19 mouse cellular contexts compared by ENCODE assay signal in the genomic region with DNA sequence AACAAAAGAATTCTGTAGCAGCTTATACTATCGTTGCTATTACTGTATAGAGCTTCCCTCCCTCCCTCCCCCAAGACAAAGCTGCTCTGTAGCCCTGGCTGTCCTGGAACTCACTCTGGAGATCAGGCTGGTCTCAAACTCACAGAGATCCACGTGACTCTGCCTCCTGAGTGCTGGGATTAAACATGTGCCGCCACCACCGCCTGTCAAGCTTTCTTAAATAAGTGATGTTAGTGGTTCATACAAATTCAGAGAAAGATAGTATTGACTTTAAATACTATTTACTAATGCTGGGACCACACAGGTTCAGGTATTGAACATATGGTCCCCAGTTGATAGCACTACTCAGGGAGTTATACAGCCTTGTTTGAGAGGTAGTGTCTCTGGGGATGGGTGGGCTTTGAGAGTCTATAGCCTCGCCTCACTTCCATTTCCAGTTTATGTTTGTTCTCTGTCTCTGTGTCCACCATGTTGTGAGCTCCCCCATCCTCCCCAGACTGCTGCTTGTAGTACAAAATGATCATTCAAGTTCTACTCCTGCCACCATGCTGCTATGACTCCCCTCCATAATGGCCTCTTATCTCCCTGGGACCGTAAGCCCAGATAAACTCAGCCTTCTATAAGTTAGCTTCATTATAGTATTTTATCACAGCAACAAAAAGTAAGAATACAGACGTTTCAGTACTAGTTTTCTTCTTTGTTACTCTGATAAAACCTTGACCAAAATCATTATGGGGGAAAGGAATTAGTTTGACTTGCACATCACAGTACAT. TPM values are rescaled to one million over a fixed set of nuclear protein-coding genes. Genes with fewer than 3 reads are reported as not detected.
A peak's percentile ranks its signal among the peaks of the same experiment; 100 is the strongest.
DNase-seq lines count a peak whose midpoint lies in the region; ATAC-seq lines count a peak whose summit lies in the region.
"Had no signal": no experiment of that assay in that cellular context is flagged by ENCODE, and none has a peak within 500 bp of the region (broad histone marks: within the 10 kb centered on the region; RNA-seq: fewer than 3 reads in every experiment).

No protein-coding gene starts in this region.

- H3K27me3 ChIP-seq in kidney, embryonic 15.5 days = no peaks in the 10 kb centered on the region
- no peaks in the 10 kb centered on the region for H3K27me3 ChIP-seq in midbrain, embryonic 11.5 days (ENCODE audit: control insufficient read depth, insufficient read depth, low read length)
- H3K27me3 ChIP-seq in midbrain, embryonic 10.5 days (ENCODE audit: low read depth, poor library complexity, severe bottlenecking) = no peaks in the 10 kb centered on the region
- H3K27me3 ChIP-seq: CH12.LX; forebrain, embryonic 15.5 days; heart, embryonic 12.5 days had no signal

- H3K27ac ChIP-seq in kidney, embryonic 15.5 days = peak overlapping the region; percentile 45; the same call in 1 of the 2 replicates
- no peak overlapping the region for H3K27ac ChIP-seq in midbrain, embryonic 11.5 days (ENCODE audit: low read depth, low read length)
- no peak overlapping the region for H3K27ac ChIP-seq in midbrain, embryonic 10.5 days (replicated peaks)
- H3K27ac ChIP-seq in macrophage = peak overlapping the region; percentile 65
- H3K27ac ChIP-seq: embryonic facial prominence, embryonic 10.5 days; forebrain, embryonic 15.5 days; hindbrain, embryonic 10.5 days; hindbrain, embryonic 14.5 days had no signal

- no peak overlapping the region for H3K4me3 ChIP-seq in kidney, embryonic 15.5 days (replicated peaks)
- no peak overlapping the region for H3K4me3 ChIP-seq in midbrain, embryonic 11.5 days (ENCODE audit: low read depth, low read length)
- no peak overlapping the region for H3K4me3 ChIP-seq in midbrain, embryonic 10.5 days
- no peak overlapping the region for H3K4me3 ChIP-seq in macrophage (ENCODE audit: inconsistent target)
- H3K4me3 ChIP-seq: embryonic facial prominence, embryonic 10.5 days; forebrain, embryonic 15.5 days; heart, embryonic 12.5 days; hindbrain, embryonic 10.5 days had no signal

- H3K79me2 ChIP-seq in macrophage (ENCODE audit: inconsistent target) = peaks cover 91% of the 10 kb centered on the region

- H3K36me3 ChIP-seq in kidney, embryonic 15.5 days = no peaks in the 10 kb centered on the region
- H3K36me3 ChIP-seq in midbrain, embryonic 11.5 days (ENCODE audit: control insufficient read depth, insufficient read depth, low read length) = no peaks in the 10 kb centered on the region
- peaks cover 11% of the 10 kb centered on the region for H3K36me3 ChIP-seq in midbrain, embryonic 10.5 days
- H3K36me3 ChIP-seq in macrophage (ENCODE audit: inconsistent target) = no peaks in the 10 kb centered on the region
- H3K36me3 ChIP-seq: forebrain, embryonic 15.5 days; heart, embryonic 12.5 days; hindbrain, embryonic 10.5 days had no signal

- H3K4me2 ChIP-seq in kidney, embryonic 15.5 days = no peak overlapping the region
- no peak overlapping the region for H3K4me2 ChIP-seq in midbrain, embryonic 11.5 days
- H3K4me2 ChIP-seq: forebrain, embryonic 15.5 days; heart, embryonic 12.5 days; hindbrain, embryonic 14.5 days had no signal

- no peak for ATAC-seq in kidney, embryonic 15.5 days (replicated peaks; ENCODE audit: low FRiP score)
- no peak for ATAC-seq in midbrain, embryonic 11.5 days (ENCODE audit: low FRiP score)
- ATAC-seq: forebrain, embryonic 15.5 days had no signal

- no peaks in the 10 kb centered on the region for H3K9me3 ChIP-seq in kidney, embryonic 15.5 days (replicated peaks)
- H3K9me3 ChIP-seq in midbrain, embryonic 11.5 days (ENCODE audit: control insufficient read depth, low read length) = no peaks in the 10 kb centered on the region
- H3K9me3 ChIP-seq in midbrain, embryonic 10.5 days (replicated peaks) = no peaks in the 10 kb centered on the region
- H3K9me3 ChIP-seq: embryonic facial prominence, embryonic 10.5 days; forebrain, embryonic 15.5 days; heart, embryonic 12.5 days; hindbrain, embryonic 10.5 days had no signal

- DNase-seq in kidney, adult 18-20 months = no peak
- DNase-seq in midbrain, embryonic 11.5 days (ENCODE audit: low spot score, missing footprints) = peak; percentile 51
- no peak for DNase-seq in midbrain, embryonic 10.5 days (ENCODE audit: low spot score)
- DNase-seq in lung, adult 18-20 months = no peak
- no peak for DNase-seq in urinary bladder, postnatal 4 days (ENCODE audit: low spot score in 2 of 2)
- DNase-seq: adrenal gland, adult 2 months; adrenal gland, postnatal 25 days; cerebellum, adult 11-12 months; cerebellum, adult 9-10 months; cerebellum, postnatal 25 days; gastrocnemius, postnatal 36 days had no signal

- WGBS in kidney, embryonic 15.5 days = 90% methylated on average over 7 of the region's 7 CpGs
- 90% methylated on average over 7 of the region's 7 CpGs for WGBS in midbrain, embryonic 11.5 days
- WGBS in midbrain, embryonic 10.5 days = 94% methylated on average over 7 of the region's 7 CpGs
- 92% methylated on average over 7 of the region's 7 CpGs for WGBS in macrophage (ENCODE audit: missing documents)

- no peak overlapping the region for H3K9ac ChIP-seq in kidney, embryonic 15.5 days
- no peak overlapping the region for H3K9ac ChIP-seq in midbrain, embryonic 11.5 days (ENCODE audit: low read length)
- H3K9ac ChIP-seq: forebrain, embryonic 15.5 days; heart, embryonic 12.5 days; hindbrain, embryonic 14.5 days had no signal

- H3K4me1 ChIP-seq in kidney, embryonic 15.5 days = 0 out of 2 replicates have a peak, but pooled peaks cover 6% of the 10 kb centered on the region
- H3K4me1 ChIP-seq in midbrain, embryonic 11.5 days (ENCODE audit: control insufficient read depth, insufficient read depth, low read length) = no peaks in the 10 kb centered on the region
- no peaks in the 10 kb centered on the region for H3K4me1 ChIP-seq in midbrain, embryonic 10.5 days
- H3K4me1 ChIP-seq: embryonic facial prominence, embryonic 10.5 days; forebrain, embryonic 15.5 days; heart, embryonic 12.5 days; hindbrain, embryonic 10.5 days had no signal

RNA-seq across cellular contexts. Expression of a gene that starts 47.7 kb away (rescaled TPM):
- polyA plus RNA-seq in kidney, embryonic 15.5 days (2015; fragmentation: Nextera tagmentation; extraction: Ambion mirVana) = 14.7 and 15.0 TPM in 2 replicates
- 22.0 and 24.5 TPM in 2 replicates for polyA plus RNA-seq in midbrain, embryonic 11.5 days (2014; fragmentation: Nextera tagmentation; extraction: Ambion mirVana)
- polyA plus RNA-seq in midbrain, embryonic 10.5 days (2016; fragmentation: Nextera tagmentation; extraction: Ambion mirVana) = 22.4 and 22.6 TPM in 2 replicates
- total RNA-seq in macrophage (2018; cell fraction: chromatin; rRNA removed) = 100 to 1,000 TPM in 13 of 26 experiments, 10 to 100 TPM in 13; 41.0 to 164 (median 95.3) TPM
- total RNA-seq in macrophage (2018; cell fraction: cytosol; rRNA removed) = 10 to 100 TPM; 25.5 to 51.3 (median 38.7) TPM
- 100 to 1,000 TPM in 1 of 26 experiments, 10 to 100 TPM in 25; 39.0 to 102 (median 62.2) TPM for total RNA-seq in macrophage (2018; cell fraction: nucleus; rRNA removed)
- polyA plus RNA-seq in macrophage (2018) = 21.6 to 32.5 TPM (median 29.4 TPM) in 3 replicates

Comparison
In these comparisons a context has a peak if more than half of its experiments do, and no peak if none do; other contexts are left out.
1. H3K27ac ChIP-seq: peak in kidney, embryonic 15.5 days (single experiment) and macrophage (single experiment); none in midbrain, embryonic 11.5 days (single experiment) and midbrain, embryonic 10.5 days (single experiment).